Mouse (Mus musculus) neutrophil, adult 5-6 weeks (primary cell): Measurements from ENCODE around the gene Cdk7. TPM values are rescaled to one million over a fixed set of nuclear protein-coding genes. Genes with fewer than 3 reads are reported as not detected.
"Not testable (repeated sequence)": the region's sequence is repeated elsewhere in the genome, so short reads cannot be mapped to it uniquely, and the experiment has no call there.

ENCODE experiments used
- ATAC-seq: fragments of 151-379, 151-347 bp; 2 replicates; pipeline ENCODE4 v1.8.0; 2017; ENCODE audit warnings: mild to moderate bottlenecking, moderate TSS enrichment; ENCODE audit not compliant: insufficient number of reproducible peaks, poor library complexity, low FRiP score, severe bottlenecking; ENCODE audit errors: extremely low read depth
- total RNA-seq: library from RNA; stranded (forward); fragments of 200-1000 nt; gene quantifications from 2 replicates; pipeline ENCODE4 v1.2.3, GENCODE M21; 2017

The Cdk7 gene
- total RNA-seq, 1 experiment from 2014 or later, result 31.7 TPM

DNA sequence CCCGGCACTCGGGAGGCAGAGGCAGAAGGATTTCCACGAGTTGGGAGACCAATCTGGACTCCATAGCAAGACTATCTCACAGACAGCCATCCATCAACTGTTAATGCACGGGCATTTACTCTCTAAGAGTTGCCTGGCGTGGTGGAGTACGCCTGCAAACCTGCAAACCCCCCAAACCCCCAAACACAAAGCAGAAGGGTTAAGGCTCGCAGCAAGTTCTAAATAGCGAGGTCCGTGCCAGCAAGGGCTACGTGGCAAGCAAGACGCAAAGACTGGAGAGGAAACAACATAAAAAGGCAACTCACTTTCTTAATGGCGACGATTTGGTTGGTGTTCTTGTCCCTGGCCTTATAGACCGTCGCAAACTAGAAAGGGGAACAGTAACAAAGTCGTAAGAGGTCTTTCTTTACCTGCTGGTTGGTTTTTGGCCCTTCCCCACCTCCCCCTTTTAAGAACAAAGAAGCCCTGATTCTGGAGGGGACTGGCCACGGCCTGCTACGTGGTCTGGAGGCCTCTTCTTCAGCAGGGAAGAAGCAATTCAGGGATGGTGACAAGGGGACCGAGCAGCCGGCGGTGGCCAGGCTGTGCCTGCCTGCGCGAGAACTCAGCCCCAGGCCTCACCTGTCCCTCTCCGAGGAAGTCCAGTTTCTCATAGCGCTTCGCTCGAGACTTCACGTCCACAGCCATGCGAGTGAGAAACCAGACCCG, 432 bp downstream of the Cdk7 start:
- peak; percentile 34 for ATAC-seq

DNA sequence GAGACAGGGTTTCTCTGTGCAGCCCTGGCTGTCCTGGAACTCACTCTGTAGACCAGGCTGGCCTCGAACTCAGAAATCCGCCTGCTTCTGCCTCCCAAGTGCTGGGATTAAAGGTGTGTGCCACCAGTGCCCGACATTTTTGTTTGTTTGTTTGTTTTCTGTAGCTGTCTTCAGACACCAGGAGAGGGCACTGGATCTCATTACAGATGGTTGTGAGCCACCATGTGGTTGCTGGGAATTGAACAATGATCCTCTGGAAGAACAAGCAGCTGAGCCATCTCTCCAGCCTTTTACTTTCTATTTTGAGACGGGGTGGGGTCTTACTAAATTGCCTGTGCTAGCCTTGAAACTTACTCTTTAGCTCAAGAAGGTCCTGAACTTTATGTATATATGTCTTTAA, 2.2 kb downstream of the Cdk7 start:
- ATAC-seq, result not testable (repeated sequence)

DNA sequence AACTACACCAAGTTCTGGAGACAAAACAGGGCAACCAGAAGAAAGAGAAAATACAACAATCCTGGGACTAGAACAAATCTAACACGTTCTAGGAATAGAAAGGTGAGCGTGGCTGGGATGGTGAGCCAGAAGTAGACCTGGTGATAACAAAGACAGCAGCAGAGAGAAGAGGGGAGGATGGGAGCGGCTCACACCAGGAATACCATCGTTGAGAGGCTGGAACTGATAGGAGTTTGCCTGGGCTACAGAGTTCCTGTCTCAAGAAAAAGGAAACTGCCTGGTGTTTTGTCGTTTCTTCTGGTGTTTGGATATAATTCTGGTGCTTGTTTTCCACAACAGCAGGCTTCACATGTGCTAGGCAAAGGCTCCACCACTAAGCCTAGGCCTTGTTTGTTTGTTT, 2.7 kb downstream of the Cdk7 start:
- ATAC-seq, result no peak

DNA sequence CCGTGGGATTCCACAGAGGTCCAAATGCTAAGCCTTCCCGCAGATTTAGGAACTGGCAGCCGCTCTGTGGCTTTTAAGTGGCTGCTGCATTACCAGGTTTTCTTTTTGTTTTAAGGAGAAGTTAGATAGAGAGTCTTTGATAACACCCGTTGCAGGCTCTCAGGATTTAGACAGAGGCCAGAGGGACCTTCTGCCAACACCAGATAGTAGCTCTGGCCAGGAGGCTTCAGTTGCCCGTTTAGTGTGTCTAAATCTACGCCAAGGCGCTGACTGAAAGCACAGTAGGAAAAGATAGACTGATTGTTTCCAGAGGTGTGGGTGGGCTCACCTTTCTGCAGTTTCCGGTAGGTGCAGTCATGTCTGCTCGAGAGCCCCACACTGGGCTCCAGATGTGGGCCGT, 5.5 kb downstream of the Cdk7 start:
- ATAC-seq, result no peak

DNA sequence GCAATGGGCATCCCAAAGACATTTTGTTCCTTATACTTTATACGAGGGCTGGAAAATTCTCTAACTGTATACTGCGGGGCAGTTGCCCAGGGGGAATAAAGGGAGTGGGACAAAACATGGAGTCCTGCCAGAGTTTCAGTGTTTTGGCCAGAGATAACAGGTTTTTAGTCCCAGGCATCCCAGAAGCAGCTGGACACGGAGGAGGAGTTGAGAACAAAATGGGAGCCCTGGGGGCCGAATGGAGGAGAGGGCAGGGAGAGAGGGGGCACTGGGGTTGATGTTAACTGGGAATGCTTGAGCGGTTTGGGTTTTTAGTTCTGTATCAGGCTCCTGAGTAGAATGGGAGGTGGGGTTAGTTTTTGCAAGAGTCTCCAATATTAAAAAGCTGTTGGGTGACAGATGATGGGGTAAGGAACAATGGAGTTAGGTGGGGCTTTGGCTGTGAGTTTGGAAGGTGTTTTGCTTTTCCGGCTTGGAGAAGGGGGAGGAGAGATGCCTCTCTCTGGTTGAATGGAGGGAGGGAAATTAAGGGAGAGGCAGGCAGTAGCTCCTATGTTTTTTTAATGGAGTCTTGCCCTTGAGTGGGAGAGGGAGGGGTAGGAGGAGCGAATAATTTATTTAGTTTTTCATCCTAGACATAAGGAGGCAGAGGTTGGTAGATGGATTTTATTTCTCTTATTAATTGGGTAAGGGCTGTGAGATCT, 6.5 kb downstream of the Cdk7 start:
- no peak for ATAC-seq

DNA sequence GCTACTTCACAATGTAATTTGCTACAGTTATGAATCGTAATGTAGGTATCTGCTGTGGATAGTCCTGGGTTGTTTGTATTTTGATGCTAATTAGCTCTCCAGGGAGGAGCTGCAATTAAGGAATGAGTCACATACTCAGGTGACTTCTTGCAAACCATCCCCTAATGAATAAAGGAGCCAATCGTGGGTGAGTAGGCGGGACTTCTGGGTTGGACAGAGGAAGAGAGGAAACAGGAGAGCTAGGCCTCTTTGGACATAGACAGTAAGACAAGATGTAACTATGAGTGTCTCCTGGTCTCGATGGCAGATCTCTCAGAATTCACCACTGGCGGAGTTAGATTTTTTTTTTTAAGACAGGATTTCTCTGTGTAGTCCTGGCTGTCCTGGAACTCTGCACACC, 9.1 kb downstream of the Cdk7 start:
- no peak for ATAC-seq

DNA sequence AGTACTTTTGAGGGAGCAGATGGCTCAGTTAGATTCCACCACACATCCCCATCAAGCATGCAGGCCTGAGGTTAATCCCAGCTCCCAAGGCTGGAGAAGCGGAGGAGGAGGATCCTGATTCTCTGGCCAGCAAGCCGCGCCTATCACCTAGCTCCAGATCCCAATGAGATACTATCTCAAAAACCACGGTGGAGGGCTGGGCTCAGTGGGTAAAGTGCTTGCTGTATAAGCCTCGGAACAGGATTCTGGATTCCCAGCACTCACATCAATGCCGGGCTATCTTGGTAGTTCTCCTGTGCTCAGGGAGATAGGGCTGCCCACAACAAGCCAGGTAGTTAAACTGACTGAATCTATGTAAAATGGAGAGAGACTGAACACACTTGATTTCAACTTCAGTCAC, 15.3 kb downstream of the Cdk7 start:
- no peak for ATAC-seq

DNA sequence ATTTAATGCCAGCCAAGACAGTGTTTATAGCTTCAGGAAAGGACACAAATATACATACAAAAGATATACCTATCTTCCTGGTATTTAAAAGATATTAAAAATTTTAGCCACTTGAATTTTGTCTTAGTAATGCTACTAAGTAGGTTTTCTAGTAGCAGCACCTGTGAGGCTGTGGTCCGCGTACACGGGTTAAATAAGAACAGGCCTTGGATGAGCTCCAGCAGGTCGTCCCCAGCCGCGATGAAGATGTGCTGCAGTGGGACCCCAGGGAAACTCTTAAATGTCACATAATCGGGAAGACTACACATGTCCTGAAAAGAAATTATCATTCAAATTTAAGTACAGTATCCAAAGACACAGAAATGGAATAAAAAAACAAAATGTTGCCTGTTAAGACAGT, 24.5 kb downstream of the Cdk7 start:
- ATAC-seq, result no peak

DNA sequence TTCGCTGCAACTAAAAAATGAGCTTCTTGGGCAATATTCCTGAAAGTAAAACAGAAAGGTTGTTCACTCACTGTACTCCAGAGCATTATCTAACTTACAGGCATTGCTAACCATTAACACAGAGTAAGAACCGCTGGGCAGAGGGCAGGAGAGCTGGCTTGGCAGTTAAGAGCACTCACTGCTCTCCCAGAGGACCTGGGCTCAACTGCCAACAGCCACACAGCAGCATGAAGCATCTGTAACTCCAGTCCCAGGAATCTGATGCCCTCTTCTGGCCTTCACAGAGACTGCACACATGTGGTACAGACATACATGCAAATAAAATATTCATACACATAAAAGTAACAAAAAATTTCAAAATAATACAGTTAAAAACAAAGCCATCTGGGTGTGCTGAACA, 27.3 kb downstream of the Cdk7 start:
- no peak for ATAC-seq

DNA sequence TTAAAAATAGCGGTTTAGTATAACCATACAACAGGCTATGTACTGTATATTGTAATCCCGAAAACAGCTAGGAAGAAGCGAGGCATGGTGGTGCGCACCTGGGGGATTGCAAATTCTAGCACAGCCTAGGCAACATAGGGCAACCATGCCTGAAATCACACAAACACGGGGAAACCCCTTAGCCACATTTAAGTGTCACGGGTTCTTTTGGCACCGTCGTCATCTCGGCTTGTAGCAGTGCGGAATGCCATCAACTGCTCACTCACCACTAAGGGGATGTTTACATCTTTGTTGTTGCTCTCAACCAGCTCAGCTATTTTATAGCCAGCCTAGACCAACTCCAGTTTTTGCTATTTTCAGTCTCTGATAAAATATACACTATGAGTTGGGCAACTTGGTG, 31.9 kb downstream of the Cdk7 start:
- no peak for ATAC-seq

DNA sequence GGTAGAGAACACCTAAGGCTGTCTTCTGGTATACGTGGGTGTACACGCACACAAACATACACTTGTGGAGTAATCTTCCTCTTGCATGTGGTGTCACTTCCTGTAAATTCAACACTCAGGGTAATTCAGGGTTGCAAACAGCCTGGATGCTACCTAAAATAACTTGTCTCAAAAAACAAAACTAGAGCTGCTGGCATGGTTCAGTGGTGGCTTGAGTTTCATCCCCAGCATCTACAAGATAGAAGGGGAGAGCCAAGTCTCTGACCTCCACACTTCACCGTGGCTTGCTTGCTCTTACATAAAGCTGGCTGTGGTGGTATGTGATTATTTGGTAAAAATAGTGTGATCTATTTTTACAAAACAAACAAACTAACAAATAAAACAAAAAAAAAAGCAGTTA, 33.2 kb downstream of the Cdk7 start:
- no peak for ATAC-seq

DNA sequence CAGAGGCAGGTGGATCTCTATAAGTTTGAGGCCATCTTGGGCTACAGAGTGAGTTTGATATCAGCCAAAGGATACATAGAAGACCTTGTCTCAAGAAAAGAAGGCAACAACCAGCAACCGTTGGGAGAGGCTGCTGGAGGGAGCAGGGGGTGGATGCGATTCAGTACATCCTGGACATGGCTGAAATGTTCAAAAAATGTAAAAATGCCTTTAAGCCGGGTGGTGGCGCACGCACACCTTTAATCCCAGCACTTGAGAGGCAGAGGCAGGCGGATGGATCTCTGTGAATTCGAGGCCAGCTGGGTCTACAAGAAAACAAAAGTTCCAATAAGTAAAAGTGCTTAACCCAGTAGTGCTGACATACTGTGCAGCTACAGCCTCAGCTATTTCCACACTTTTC, 43.2 kb downstream of the Cdk7 start:
- no peak for ATAC-seq

DNA sequence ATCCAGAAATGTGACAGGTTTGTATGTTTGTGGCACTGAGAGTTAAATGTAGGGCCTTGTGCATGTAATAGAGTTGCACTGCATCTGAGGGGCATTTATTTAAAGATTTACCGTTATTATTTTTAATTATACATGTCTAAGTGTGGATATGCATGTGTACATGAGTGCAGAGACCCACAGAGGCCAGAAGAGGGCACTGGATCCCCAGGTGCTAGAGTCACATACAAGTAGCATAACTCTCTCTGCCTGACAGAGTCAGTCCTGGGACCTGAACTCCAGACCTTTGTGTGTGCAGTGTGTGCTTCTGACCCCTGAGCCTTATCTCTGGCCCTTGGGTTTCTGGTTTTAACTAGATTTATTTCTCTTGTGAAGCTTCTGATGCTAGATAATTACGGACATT, 46.4 kb downstream of the Cdk7 start:
- ATAC-seq, result peak; percentile 81

DNA sequence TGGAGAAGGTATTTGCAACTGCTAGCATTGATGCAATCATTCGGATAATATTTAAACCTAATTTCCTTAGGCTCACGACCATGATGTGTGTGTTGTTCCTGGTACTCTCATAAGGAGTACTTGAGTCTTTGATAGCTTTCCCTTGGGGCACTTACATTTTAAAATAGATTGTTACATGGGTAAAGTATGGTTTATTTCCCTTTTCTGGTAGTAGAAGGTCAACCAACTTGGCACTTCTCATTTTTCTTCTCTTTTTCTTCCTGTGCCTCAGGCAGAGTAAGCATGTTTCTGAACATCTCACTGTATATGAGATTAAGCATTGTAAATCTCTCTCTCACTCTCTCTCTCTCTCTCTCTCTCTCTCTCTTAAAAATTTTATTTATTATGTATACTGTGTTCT, 47.9 kb downstream of the Cdk7 start:
- no peak for ATAC-seq

DNA sequence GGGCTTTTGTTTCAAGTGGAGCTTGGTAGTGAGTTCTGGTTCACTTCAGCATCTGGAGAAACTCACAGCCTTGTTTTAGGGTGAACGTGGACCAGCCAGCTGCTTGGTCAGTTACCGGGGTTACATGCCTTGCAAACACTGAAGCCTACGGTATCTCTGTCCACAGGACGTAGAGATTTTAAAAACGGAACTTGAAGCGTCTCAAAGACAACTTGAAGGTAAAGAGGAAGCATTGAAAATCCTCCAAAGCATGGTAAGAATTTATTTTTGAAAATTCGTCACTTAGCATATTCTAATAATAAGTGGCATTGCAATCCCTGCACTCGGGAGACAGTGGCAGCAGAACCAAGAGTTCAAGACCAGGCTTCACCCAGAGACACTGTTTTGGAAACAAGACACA, 49.1 kb downstream of the Cdk7 start:
- no peak for ATAC-seq

DNA sequence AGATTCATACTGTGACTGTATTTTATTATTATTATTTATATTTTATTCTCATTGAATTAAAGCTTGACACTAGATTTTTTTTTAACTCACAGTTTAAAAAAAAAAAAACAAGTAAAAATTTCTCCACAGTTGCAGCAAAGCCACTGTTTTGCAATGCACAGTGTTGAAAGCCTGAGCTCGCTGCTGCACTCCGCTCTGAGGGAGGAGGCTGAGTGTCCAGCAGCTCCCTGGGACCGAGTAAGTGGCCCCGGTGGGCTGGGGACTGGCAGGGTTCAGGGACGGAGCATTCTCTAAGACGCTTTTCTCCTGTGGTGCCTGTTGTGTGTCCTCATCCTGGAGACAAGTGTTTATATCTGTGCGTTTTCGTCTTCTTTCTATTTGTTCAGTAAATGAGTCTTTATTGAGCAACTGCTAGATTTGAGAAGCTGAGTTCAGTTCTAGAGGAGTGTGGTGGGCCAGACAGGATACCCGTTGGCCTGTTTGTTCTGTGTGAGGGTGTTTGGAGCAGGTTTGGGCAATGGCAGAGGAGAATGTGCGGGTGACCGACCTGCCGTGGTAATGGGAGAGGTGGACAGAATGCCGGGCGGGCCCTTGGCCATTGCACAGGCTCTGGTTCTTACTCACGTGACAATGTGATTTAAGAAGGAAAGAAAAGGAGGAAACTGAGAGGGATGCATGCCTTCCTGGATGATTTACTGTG, 54.7 kb downstream of the Cdk7 start:
- peak; percentile 52; the same call in 1 of the 2 replicates for ATAC-seq

DNA sequence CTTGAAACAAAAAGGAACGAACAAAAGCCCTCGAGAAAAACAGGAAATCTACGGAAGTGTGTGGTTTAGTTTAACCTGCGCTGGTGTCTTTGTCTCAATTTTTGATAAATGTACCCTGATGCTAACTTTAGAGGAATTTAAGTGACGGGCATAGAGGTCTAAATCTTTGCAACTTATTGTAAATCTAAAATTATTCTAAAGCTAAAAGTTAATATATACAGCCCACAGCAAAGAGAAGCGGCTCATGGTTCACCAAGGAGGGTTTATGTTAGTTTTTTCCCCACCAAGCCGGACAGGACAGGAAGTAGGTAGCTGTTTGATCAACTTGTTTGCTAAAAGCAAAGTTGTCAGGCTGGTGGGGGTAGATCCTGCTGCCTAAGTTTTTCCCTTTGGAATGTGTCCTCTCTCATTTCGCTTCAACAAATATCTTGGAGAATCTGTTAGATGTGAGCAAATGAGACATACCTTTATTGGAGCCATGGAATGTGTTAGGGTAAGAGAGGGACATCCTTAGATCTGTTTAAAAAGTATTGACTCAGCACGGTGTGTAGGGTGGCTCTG, 60.5 kb downstream of the Cdk7 start:
- no peak for ATAC-seq

DNA sequence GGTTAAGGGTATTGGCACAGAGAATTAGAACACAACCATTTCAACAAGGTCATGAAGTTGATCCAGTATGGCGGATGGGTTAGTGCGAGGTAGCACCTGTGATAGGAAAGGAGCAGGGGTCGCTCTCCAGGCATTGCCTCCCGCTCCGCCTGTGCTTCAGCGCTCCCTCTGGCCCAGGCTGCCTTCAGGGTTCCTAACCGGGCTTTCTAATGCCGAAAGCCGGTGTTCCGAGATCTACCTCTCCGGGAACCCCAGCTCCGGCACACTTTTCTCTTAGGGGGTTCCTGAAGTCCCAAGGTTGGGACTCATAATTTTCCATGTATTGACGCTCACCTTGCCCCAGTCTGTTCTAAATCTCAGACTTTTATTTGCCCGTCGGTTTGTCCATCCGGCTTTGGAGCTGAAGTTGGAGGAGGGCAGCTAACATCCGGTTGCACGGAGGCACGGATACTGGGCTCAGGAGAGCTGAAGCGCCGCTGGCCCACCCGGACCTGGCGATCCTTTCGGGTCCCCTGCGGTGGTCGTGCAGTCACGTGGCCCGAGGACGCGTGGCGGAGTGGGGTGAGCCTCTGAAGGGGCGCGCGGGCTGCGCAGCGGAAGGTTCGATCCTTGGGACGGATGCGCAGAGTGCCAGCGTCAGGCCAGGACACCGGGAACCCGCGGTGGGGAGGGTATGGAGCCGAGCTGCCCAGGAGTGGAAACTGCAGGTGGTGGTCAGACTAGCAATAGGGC, 61.3 kb downstream of the Cdk7 start, which contains the start of gene Ccdc125:
TSS of gene Ccdc125 (plus strand) at position 427 of the 732 bp plus-strand sequence.
- peak; percentile 37 for ATAC-seq

DNA sequence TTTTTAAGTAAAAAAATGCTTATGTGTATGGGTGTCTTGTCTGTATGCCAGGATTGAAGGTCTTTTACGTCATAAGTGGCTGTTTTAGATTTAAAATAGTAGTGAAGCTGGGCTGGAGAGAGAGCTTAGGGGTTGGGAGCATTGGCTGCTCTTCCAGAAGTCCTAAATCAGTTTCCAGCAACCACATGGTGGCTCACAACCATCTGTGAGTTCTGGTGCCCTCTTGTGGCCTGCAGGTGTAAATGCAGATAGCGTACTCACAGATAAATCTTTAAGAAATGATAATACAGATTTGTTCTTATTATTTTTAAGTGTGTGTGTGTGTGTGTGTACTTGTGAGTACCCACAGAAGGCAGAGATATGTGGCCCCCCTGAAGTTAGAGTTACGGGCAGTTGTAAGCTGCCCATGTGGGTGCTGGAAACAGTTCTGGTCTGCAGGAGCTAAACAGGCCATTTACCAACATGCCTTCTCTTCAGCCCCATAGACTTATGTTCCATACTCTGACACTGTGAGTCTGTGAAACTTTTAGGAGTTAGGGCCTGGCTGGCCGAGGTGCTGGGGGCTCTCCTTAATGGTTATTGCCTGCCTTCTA, 70.8 kb downstream of the Cdk7 start:
- peak; percentile 76 for ATAC-seq
